Mouse (Mus musculus): ENCODE results near the gene Sirt2.

- no peak for TF ChIP-seq CTCF (IDR thresholded peaks at IDR 0.05; ENCODE audit: extremely low read depth, insufficient read length, insufficient replicate concordance, low read depth, low read length)
- no peak for TF ChIP-seq POLR2A (IDR thresholded peaks at IDR 0.05; ENCODE audit: low read depth, low read length)
Observed at GRCm38 (mm10) chr7:28818861-28819452, 52.4 kb downstream of the Sirt2 start.
